Mouse (Mus musculus): ENCODE measurements around the gene Ttc25. TPM values are rescaled to one million over a fixed set of nuclear protein-coding genes. Genes with fewer than 3 reads are reported as not detected.

Gene Ttc25
- total and polyA plus RNA-seq, 2 experiments: 0.04 to 0.28 TPM

GRCm38 (mm10) chr11:100559476-100559875 lies 14.1 kb downstream of the Ttc25 start:
- Histone ChIP-seq H3K27me3 (ENCODE audit: control insufficient read depth, insufficient read depth, low read length) (no peaks in the 10 kb centered on the region), H3K9ac (ENCODE audit: low read depth, low read length) (no peak overlapping the region), H3K4me3 (ENCODE audit: insufficient read depth, low read depth, low read length) (no peak overlapping the region), H3K36me3 (ENCODE audit: control insufficient read depth, insufficient read depth, low read length) (no peaks in the 10 kb centered on the region), H3K79me2 (ENCODE audit: control insufficient read depth, insufficient read depth, low read length) (no peaks in the 10 kb centered on the region), H3K27ac (replicated peaks; ENCODE audit: insufficient read depth, low read depth, low read length) (no peak overlapping the region), H3K4me1 (ENCODE audit: control insufficient read depth, insufficient read depth, low read length) (peaks cover 2% of the 10 kb centered on the region; the same call in 1 of the 2 replicates)
- DNase-seq (ENCODE audit: extremely low read depth, low read depth, low spot score): no peak
- TF ChIP-seq CTCF (IDR thresholded peaks at IDR 0.05; ENCODE audit: low read depth, low read length): no peak
- no peak for TF ChIP-seq POLR2A (IDR thresholded peaks at IDR 0.05; ENCODE audit: extremely low read depth, insufficient read depth, low read length)
- WGBS: 66% methylated on average over 7 of the region's 7 CpGs

DNA sequence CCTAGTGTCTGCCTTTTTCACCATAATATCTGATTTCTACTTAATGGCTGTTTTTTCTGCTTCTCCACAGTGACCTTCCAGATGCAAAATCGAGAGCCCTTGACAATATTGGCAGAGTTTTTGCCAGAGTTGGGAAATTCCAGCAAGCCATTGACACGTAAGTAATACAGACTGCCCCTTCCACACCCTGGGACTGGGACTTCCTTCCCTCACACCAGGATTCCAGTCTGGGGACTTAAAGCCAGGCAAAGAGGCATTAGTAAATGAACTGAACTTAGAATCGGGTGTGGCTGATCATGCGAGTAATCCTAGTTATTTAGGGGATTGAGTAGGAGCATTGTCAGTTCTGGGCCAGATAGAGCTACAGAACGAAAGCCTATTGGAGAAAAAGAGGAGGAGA lies 16.3 kb downstream of the Ttc25 start:
- Histone ChIP-seq H3K9ac (ENCODE audit: low read depth, low read length) (no peak overlapping the region), H3K27ac (replicated peaks; ENCODE audit: insufficient read depth, low read depth, low read length) (no peak overlapping the region), H3K4me1 (ENCODE audit: control insufficient read depth, insufficient read depth, low read length) (no peaks in the 10 kb centered on the region), H3K27me3 (ENCODE audit: control insufficient read depth, insufficient read depth, low read length) (no peaks in the 10 kb centered on the region), H3K79me2 (ENCODE audit: control insufficient read depth, insufficient read depth, low read length) (no peaks in the 10 kb centered on the region), H3K4me3 (ENCODE audit: insufficient read depth, low read depth, low read length) (no peak overlapping the region), H3K36me3 (ENCODE audit: control insufficient read depth, insufficient read depth, low read length) (no peaks in the 10 kb centered on the region)
- no peak for TF ChIP-seq POLR2A (IDR thresholded peaks at IDR 0.05; ENCODE audit: extremely low read depth, insufficient read depth, low read length)
- no peak for TF ChIP-seq CTCF (IDR thresholded peaks at IDR 0.05; ENCODE audit: low read depth, low read length)
- WGBS: 74% methylated on average over 5 of the region's 5 CpGs
- DNase-seq (ENCODE audit: extremely low read depth, low read depth, low spot score): no peak

DNA sequence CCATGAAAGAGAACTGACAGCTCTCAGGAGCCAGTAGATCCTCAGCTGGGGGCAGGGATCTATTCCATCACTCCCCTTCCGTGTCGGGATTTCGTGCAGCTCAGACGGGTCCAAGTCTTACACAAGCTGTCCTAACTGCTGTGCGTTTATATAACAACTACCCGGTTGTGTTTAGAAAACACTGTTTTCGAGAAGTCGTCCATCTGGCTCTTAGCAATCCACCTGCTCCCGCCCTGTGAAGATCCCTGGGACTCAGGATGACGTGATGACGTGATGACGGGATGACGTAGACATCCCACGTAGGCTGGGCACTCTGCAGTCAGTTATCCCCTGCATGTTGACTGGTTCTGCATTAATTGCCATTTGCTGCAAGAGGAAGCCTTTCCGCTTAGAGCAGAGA lies 18.9 kb downstream of the Ttc25 start:
- 83% methylated on average over 15 of the region's 15 CpGs for WGBS
- no peaks in the 10 kb centered on the region for H3K36me3 ChIP-seq (ENCODE audit: control insufficient read depth, insufficient read depth, low read length)

GRCm38 (mm10) chr11:100564703-100565102 lies 19.3 kb downstream of the Ttc25 start:
- H3K4me1 ChIP-seq (ENCODE audit: control insufficient read depth, insufficient read depth, low read length): no peaks in the 10 kb centered on the region
- no peaks in the 10 kb centered on the region for H3K79me2 ChIP-seq (ENCODE audit: control insufficient read depth, insufficient read depth, low read length)
- 88% methylated on average over 6 of the region's 6 CpGs for WGBS
- DNase-seq (ENCODE audit: extremely low read depth, low read depth, low spot score): no peak
- H3K4me3 ChIP-seq (ENCODE audit: insufficient read depth, low read depth, low read length): no peak overlapping the region
- no peaks in the 10 kb centered on the region for H3K27me3 ChIP-seq (ENCODE audit: control insufficient read depth, insufficient read depth, low read length)
- no peak overlapping the region for H3K27ac ChIP-seq (replicated peaks; ENCODE audit: insufficient read depth, low read depth, low read length)
- no peak overlapping the region for H3K9ac ChIP-seq (ENCODE audit: low read depth, low read length)
- TF ChIP-seq POLR2A (IDR thresholded peaks at IDR 0.05; ENCODE audit: extremely low read depth, insufficient read depth, low read length) (no peak), CTCF (IDR thresholded peaks at IDR 0.05; ENCODE audit: low read depth, low read length) (no peak)
- no peaks in the 10 kb centered on the region for H3K36me3 ChIP-seq (ENCODE audit: control insufficient read depth, insufficient read depth, low read length)

More for the DNA sequence above, 18.9 kb downstream of the Ttc25 start:
- H3K4me3 ChIP-seq (ENCODE audit: insufficient read depth, low read depth, low read length): no peak overlapping the region
- no peak overlapping the region for H3K9ac ChIP-seq (ENCODE audit: low read depth, low read length)
- TF ChIP-seq POLR2A (IDR thresholded peaks at IDR 0.05; ENCODE audit: extremely low read depth, insufficient read depth, low read length): no peak
- no peak for TF ChIP-seq CTCF (IDR thresholded peaks at IDR 0.05; ENCODE audit: low read depth, low read length)
- H3K4me1 ChIP-seq (ENCODE audit: control insufficient read depth, insufficient read depth, low read length): no peaks in the 10 kb centered on the region
- no peak overlapping the region for H3K27ac ChIP-seq (replicated peaks; ENCODE audit: insufficient read depth, low read depth, low read length)
- no peaks in the 10 kb centered on the region for H3K27me3 ChIP-seq (ENCODE audit: control insufficient read depth, insufficient read depth, low read length)
- DNase-seq (ENCODE audit: extremely low read depth, low read depth, low spot score): no peak
- H3K79me2 ChIP-seq (ENCODE audit: control insufficient read depth, insufficient read depth, low read length): no peaks in the 10 kb centered on the region

- Histone ChIP-seq H3K9ac (ENCODE audit: low read depth, low read length) (no peak overlapping the region), H3K4me3 (ENCODE audit: insufficient read depth, low read depth, low read length) (no peak overlapping the region), H3K4me1 (ENCODE audit: control insufficient read depth, insufficient read depth, low read length) (no peaks in the 10 kb centered on the region; the same call in 1 of the 2 replicates), H3K79me2 (ENCODE audit: control insufficient read depth, insufficient read depth, low read length) (no peaks in the 10 kb centered on the region), H3K36me3 (ENCODE audit: control insufficient read depth, insufficient read depth, low read length) (no peaks in the 10 kb centered on the region), H3K27ac (replicated peaks; ENCODE audit: insufficient read depth, low read depth, low read length) (no peak overlapping the region), H3K27me3 (ENCODE audit: control insufficient read depth, insufficient read depth, low read length) (no peaks in the 10 kb centered on the region)
- DNase-seq (ENCODE audit: extremely low read depth, low read depth, low spot score): no peak
- TF ChIP-seq POLR2A (IDR thresholded peaks at IDR 0.05; ENCODE audit: extremely low read depth, insufficient read depth, low read length) (no peak), CTCF (IDR thresholded peaks at IDR 0.05; ENCODE audit: low read depth, low read length) (no peak)
- 65% methylated on average over 5 of the region's 5 CpGs for WGBS
Observed at GRCm38 (mm10) chr11:100567229-100567628, 21.8 kb downstream of the Ttc25 start.

DNA sequence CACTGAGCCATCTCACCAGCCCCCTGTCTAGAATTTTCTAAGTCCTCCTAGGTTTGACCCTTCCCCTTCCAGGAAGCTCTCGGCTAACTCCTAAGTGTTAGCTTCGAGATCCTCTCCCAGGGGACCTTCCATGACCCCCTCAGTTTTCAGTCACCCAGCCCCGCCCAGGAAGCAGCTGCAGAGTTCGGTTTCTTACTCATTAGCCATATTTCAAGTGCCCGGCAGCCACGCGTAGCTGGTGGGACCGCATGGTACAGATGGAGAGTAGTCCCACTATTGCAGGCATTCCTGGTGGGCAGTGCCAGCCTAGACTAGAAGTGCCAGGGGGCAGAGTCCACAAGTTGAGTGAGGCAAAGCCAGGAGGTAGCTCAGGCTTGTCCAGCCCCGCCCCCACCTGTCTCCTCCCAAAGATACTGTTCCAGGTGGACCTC lies 22.4 kb downstream of the Ttc25 start:
- H3K9ac ChIP-seq (ENCODE audit: low read depth, low read length): no peak overlapping the region
- no peaks in the 10 kb centered on the region for H3K79me2 ChIP-seq (ENCODE audit: control insufficient read depth, insufficient read depth, low read length)
- no peak overlapping the region for H3K27ac ChIP-seq (replicated peaks; ENCODE audit: insufficient read depth, low read depth, low read length)
- H3K4me3 ChIP-seq (ENCODE audit: insufficient read depth, low read depth, low read length): no peak overlapping the region
- no peak for TF ChIP-seq POLR2A (IDR thresholded peaks at IDR 0.05; ENCODE audit: extremely low read depth, insufficient read depth, low read length)
- TF ChIP-seq CTCF (IDR thresholded peaks at IDR 0.05; ENCODE audit: low read depth, low read length): no peak
- DNase-seq (ENCODE audit: extremely low read depth, low read depth, low spot score): no peak
- H3K36me3 ChIP-seq (ENCODE audit: control insufficient read depth, insufficient read depth, low read length): no peaks in the 10 kb centered on the region
- H3K27me3 ChIP-seq (ENCODE audit: control insufficient read depth, insufficient read depth, low read length): no peaks in the 10 kb centered on the region
- H3K4me1 ChIP-seq (ENCODE audit: control insufficient read depth, insufficient read depth, low read length): no peaks in the 10 kb centered on the region; the same call in 1 of the 2 replicates
- WGBS: 61% methylated on average over 9 of the region's 9 CpGs
